ENCODE assay signal across 36 mouse cellular contexts in the genomic region with DNA sequence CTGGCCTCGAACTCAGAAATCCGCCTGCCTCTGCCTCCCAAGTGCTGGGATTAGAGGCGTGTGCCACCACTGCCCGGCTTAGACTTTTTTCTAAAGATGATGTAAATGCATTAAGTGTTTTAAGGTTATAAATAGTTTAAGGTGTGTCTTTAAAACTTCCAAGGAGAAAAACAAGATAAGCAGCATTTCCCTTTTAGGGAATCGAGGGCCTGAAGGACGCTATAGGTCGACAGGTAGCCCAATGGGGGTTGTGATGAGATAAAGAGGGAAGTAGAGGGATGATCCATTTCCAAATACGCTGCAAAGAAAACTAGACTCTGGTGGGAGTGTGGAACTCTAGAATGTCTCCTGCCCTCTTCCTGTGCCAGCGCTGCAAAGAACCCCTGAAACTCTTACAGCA. TPM values are rescaled to one million over a fixed set of nuclear protein-coding genes. Genes with fewer than 3 reads are reported as not detected.
"Had no signal": no experiment of that assay in that cellular context is flagged by ENCODE, and none has a peak within 500 bp of the region (broad histone marks: within the 10 kb centered on the region; RNA-seq: fewer than 3 reads in every experiment).

Gene Gm38100 (plus strand): TSS at position 301 of the 400 bp plus-strand sequence.

- H3K27me3 ChIP-seq: limb, embryonic 12.5 days; limb, embryonic 13.5 days; limb, embryonic 15.5 days; liver, embryonic 12.5 days; liver, embryonic 13.5 days; liver, embryonic 15.5 days; lung, embryonic 15.5 days; midbrain, embryonic 12.5 days; midbrain, embryonic 13.5 days; midbrain, embryonic 15.5 days had no signal

- H3K4me3 ChIP-seq: left cerebral cortex, adult 2 months; limb, embryonic 10.5 days; limb, embryonic 12.5 days; limb, embryonic 13.5 days; limb, embryonic 15.5 days; liver, embryonic 12.5 days; liver, embryonic 13.5 days; liver, embryonic 15.5 days; lung, embryonic 15.5 days; megakaryocyte, embryonic 14.5 days; midbrain, embryonic 10.5 days; midbrain, embryonic 12.5 days; midbrain, embryonic 13.5 days; midbrain, embryonic 15.5 days; myocyte had no signal

- H3K27ac ChIP-seq: left cerebral cortex, adult 2 months; limb, embryonic 10.5 days; limb, embryonic 12.5 days; limb, embryonic 13.5 days; limb, embryonic 15.5 days; liver, embryonic 12.5 days; liver, embryonic 13.5 days; liver, embryonic 14.5 days; liver, embryonic 15.5 days; lung, embryonic 15.5 days; macrophage; midbrain, embryonic 10.5 days; midbrain, embryonic 12.5 days; midbrain, embryonic 13.5 days; midbrain, embryonic 15.5 days had no signal

- H3K36me3 ChIP-seq: limb, embryonic 10.5 days; limb, embryonic 12.5 days; limb, embryonic 13.5 days; limb, embryonic 15.5 days; liver, embryonic 12.5 days; liver, embryonic 13.5 days; liver, embryonic 15.5 days; lung, embryonic 15.5 days; midbrain, embryonic 10.5 days; midbrain, embryonic 12.5 days; midbrain, embryonic 13.5 days; midbrain, embryonic 15.5 days had no signal

- H3K9me3 ChIP-seq: limb, embryonic 10.5 days; limb, embryonic 12.5 days; limb, embryonic 13.5 days; limb, embryonic 15.5 days; liver, embryonic 12.5 days; liver, embryonic 13.5 days; liver, embryonic 15.5 days; lung, embryonic 15.5 days; megakaryocyte, embryonic 14.5 days; midbrain, embryonic 10.5 days; midbrain, embryonic 12.5 days; midbrain, embryonic 13.5 days; midbrain, embryonic 15.5 days had no signal

- H3K4me1 ChIP-seq: limb, embryonic 10.5 days; limb, embryonic 12.5 days; limb, embryonic 13.5 days; limb, embryonic 15.5 days; liver, embryonic 12.5 days; liver, embryonic 13.5 days; liver, embryonic 15.5 days; lung, embryonic 15.5 days; midbrain, embryonic 10.5 days; midbrain, embryonic 12.5 days; midbrain, embryonic 13.5 days; midbrain, embryonic 15.5 days had no signal

- DNase-seq: left cerebral cortex, postnatal 4 days; liver; liver, embryonic 13.5 days; liver, postnatal 0 days; lung, adult 18-20 months; lung, adult 2 months; lung, embryonic 14.5 days; lung, postnatal 10 days; lung, postnatal 14 days; lung, postnatal 36 days; lung, postnatal 4 days; midbrain, embryonic 14.5 days had no signal

RNA-seq across cellular contexts. Expression of gene Gm38100, which starts in this region (rescaled TPM):
- polyA plus RNA-seq: limb, embryonic 11.5 days; limb, embryonic 12.5 days; limb, embryonic 14.5 days; limb, embryonic 15.5 days; liver, adult 2 months; liver, embryonic 12.5 days; liver, embryonic 13.5 days; liver, embryonic 14.5 days; liver, embryonic 15.5 days; liver, embryonic 16.5 days; liver, postnatal 0 days; lung, adult 2 months; lung, embryonic 14.5 days; lung, embryonic 15.5 days; lung, embryonic 16.5 days; lung, postnatal 0 days; macrophage; midbrain, embryonic 11.5 days; midbrain, embryonic 14.5 days; midbrain, embryonic 15.5 days; midbrain, embryonic 16.5 days; myocyte had no signal
